Mouse (Mus musculus): ENCODE measurements around the gene Acaa1b. TPM values are rescaled to one million over a fixed set of nuclear protein-coding genes. Genes with fewer than 3 reads are reported as not detected.

Gene Acaa1b
- polyA plus RNA-seq, 1 experiment from 2014 or later: 1.2 TPM

DNA sequence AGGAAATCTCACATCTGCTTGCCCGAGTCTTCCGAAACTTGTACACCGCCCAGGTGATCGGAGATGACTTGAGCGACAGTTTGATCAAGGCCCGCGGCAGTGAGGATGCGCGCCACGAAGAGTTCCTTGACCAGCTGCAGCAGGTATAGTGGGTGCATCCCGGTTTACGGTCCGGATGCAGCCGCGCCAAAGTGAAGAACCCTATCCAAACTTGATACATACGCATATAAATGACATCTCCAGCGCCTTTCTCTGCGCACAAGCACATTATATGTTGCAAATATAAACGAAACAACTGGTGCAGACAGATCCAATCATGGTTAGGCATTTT is 54.1 kb downstream of the Acaa1b start:
- 3% methylated on average over 19 of the region's 19 CpGs for WGBS
- Histone ChIP-seq H3K36me3 (ENCODE audit: control insufficient read depth, insufficient read depth, low read length) (no peaks in the 10 kb centered on the region), H3K4me2 (ENCODE audit: low read length) (peak overlapping the region; percentile 70), H3K4me1 (ENCODE audit: control insufficient read depth, insufficient read depth, low read length) (0 out of 2 replicates have a peak, but pooled peaks cover 6% of the 10 kb centered on the region), H3K27me3 (ENCODE audit: control insufficient read depth, insufficient read depth, low read length) (0 out of 2 replicates have a peak, but pooled peaks cover 4% of the 10 kb centered on the region), H3K9ac (replicated peaks; ENCODE audit: low read length) (peak overlapping the region; percentile 45; the same call in 1 of the 2 replicates), H3K9me3 (ENCODE audit: control insufficient read depth, low read length) (no peaks in the 10 kb centered on the region), H3K4me3 (replicated peaks; ENCODE audit: low read depth, low read length) (peak overlapping the region; percentile 64), H3K27ac (replicated peaks; ENCODE audit: low read depth, low read length) (no peak overlapping the region)
- ATAC-seq (ENCODE audit: low FRiP score, low TSS enrichment) (peak; percentile 12; the same call in 1 of the 2 replicates), DNase-seq (no peak)

DNA sequence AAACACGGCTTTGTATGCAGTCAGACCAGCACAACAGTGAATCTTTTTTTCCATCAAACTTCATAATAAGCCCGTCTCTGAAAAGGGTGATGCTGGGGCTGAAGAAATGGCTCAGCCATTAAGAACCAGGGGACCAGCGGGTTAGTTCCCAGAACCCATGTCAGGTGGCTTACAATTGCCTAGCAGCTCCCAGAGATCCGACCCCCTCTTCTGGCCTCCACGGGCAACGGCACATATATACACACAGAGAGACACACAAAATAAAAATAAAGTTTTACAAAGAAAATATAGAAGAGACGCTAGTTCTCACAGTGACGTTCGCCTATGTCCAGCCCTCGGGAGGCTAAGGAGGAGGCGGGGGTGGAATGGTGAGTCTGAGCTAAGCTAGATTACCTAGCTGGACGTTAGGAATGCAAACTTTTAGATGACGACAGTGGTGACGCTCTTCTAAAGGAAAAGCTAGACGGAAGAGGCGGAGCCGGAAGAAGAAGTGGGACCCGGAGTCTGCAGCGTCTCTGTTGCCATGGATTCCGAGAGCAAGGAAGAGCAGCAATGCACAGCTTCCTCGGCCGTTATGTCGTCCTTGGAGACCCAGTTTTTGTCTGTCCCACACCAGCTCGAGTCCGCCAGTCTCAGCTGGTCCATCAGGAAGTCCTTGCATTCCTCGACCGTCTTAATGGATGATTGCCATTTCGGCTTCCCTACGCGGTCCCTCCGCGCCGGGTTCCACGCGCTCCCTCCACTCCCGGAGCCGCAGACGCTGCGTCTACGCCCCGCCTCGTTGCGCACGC is 54.7 kb downstream of the Acaa1b start, which contains the start of gene Dlec1:
Gene Dlec1, plus strand, starts transcription at position 487 of the 791 bp plus-strand sequence.
- H3K9me3 ChIP-seq (ENCODE audit: control insufficient read depth, low read length): no peaks in the 10 kb centered on the region
- peak within 1 kb of the TSS; percentile 45 for H3K9ac ChIP-seq (replicated peaks; ENCODE audit: low read length)
- WGBS: 3% methylated on average over 44 of the region's 44 CpGs
- H3K27ac ChIP-seq (replicated peaks; ENCODE audit: low read depth, low read length): no peak within 1 kb of the TSS
- H3K4me2 ChIP-seq (ENCODE audit: low read length): peak within 1 kb of the TSS; percentile 70
- H3K36me3 ChIP-seq (ENCODE audit: control insufficient read depth, insufficient read depth, low read length): no peaks in the 10 kb centered on the region
- H3K4me1 ChIP-seq (ENCODE audit: control insufficient read depth, insufficient read depth, low read length): 0 out of 2 replicates have a peak, but pooled peaks cover 6% of the 10 kb centered on the region
- H3K27me3 ChIP-seq (ENCODE audit: control insufficient read depth, insufficient read depth, low read length): 0 out of 2 replicates have a peak, but pooled peaks cover 4% of the 10 kb centered on the region
- ATAC-seq (ENCODE audit: low FRiP score, low TSS enrichment) (peak; percentile 81), DNase-seq (peak; percentile 92)
- H3K4me3 ChIP-seq (replicated peaks; ENCODE audit: low read depth, low read length): peak within 1 kb of the TSS; percentile 64

DNA sequence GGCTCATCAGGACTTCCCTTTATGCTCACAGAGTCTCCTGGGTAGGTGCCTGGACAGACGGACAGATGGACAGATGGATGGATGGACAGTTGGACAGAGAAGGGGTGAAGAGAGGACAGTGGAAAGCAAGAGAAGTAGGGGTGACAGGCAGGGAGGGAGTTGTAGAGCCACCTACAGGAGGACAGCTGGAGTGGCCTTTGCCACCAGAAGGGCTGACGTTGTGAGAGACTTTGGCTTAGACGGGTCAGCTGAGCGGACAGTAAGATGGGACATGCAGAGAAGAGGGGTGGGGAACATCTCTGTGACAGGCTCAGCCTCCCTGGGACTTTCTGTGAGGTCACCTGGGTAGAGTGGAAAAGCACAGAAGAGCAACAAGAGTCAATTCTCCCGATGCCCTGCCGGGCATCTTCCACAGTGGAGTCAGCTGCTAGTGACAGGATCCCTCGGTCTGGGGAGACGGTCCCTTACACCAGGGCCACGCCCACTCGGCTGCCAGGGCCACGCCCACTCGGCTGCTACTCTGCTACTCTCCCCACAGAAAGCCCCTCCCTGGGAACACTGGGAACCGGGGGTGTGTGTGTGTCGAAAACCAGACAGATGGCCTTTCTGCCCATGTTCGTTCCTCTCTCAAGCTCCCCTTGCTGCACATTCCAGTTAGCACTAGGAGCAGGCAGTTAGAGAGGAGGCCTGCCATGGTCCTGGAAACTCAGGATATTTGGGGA is 56.6 kb downstream of the Acaa1b start:
- Histone ChIP-seq H3K4me2 (ENCODE audit: low read length) (no peak overlapping the region), H3K4me3 (replicated peaks; ENCODE audit: low read depth, low read length) (no peak overlapping the region), H3K9ac (replicated peaks; ENCODE audit: low read length) (no peak overlapping the region), H3K36me3 (ENCODE audit: control insufficient read depth, insufficient read depth, low read length) (no peaks in the 10 kb centered on the region), H3K27ac (replicated peaks; ENCODE audit: low read depth, low read length) (no peak overlapping the region), H3K4me1 (ENCODE audit: control insufficient read depth, insufficient read depth, low read length) (0 out of 2 replicates have a peak, but pooled peaks cover 6% of the 10 kb centered on the region), H3K27me3 (ENCODE audit: control insufficient read depth, insufficient read depth, low read length) (0 out of 2 replicates have a peak, but pooled peaks cover 4% of the 10 kb centered on the region), H3K9me3 (ENCODE audit: control insufficient read depth, low read length) (no peaks in the 10 kb centered on the region)
- ATAC-seq (ENCODE audit: low FRiP score, low TSS enrichment): no peak
- peak; percentile 35 for DNase-seq
- 15% methylated on average over 15 of the region's 15 CpGs for WGBS

Other genes with a start within 250 kb of the Acaa1b start
- gene Ctdspl, start 230.6 kb downstream of the Acaa1b start, polyA plus RNA-seq (2014; fragmentation: Nextera tagmentation; extraction: Ambion mirVana): 8.0 and 8.2 TPM in 2 replicates
- gene Vill, start 104.3 kb downstream of the Acaa1b start, polyA plus RNA-seq (2014; fragmentation: Nextera tagmentation; extraction: Ambion mirVana): 2.1 and 2.6 TPM in 2 replicates
- 13.6 and 17.0 TPM in 2 replicates for gene Plcd1, start 63.6 kb downstream of the Acaa1b start, polyA plus RNA-seq (2014; fragmentation: Nextera tagmentation; extraction: Ambion mirVana)
- 0.27 and 1.2 TPM in 2 replicates for gene Dlec1, start 54.6 kb downstream of the Acaa1b start, polyA plus RNA-seq (2014; fragmentation: Nextera tagmentation; extraction: Ambion mirVana)
- not detected in 2 replicates for gene Gm47289, start 2.1 kb upstream of the Acaa1b start, polyA plus RNA-seq (2014; fragmentation: Nextera tagmentation; extraction: Ambion mirVana)
- gene Slc22a13, start 52.0 kb upstream of the Acaa1b start, polyA plus RNA-seq (2014; fragmentation: Nextera tagmentation; extraction: Ambion mirVana): 0.12 TPM in 1 of 2 replicates, not detected in the other
- gene Oxsr1, start 165.3 kb upstream of the Acaa1b start, polyA plus RNA-seq (2014; fragmentation: Nextera tagmentation; extraction: Ambion mirVana): 13.0 and 18.2 TPM in 2 replicates
- gene Acaa1a, start 182.6 kb upstream of the Acaa1b start, polyA plus RNA-seq (2014; fragmentation: Nextera tagmentation; extraction: Ambion mirVana): 85.4 and 92.0 TPM in 2 replicates
- 3.4 and 5.6 TPM in 2 replicates for gene Myd88, start 184.3 kb upstream of the Acaa1b start, polyA plus RNA-seq (2014; fragmentation: Nextera tagmentation; extraction: Ambion mirVana)
- 1.5 and 2.4 TPM in 2 replicates for gene Xylb, start 200.3 kb upstream of the Acaa1b start, polyA plus RNA-seq (2014; fragmentation: Nextera tagmentation; extraction: Ambion mirVana)
- gene Slc22a14, start 208.5 kb upstream of the Acaa1b start, polyA plus RNA-seq (2014; fragmentation: Nextera tagmentation; extraction: Ambion mirVana): not detected in 2 replicates
- 69.3 and 69.9 TPM in 2 replicates for gene Acvr2b, start 245.0 kb upstream of the Acaa1b start, polyA plus RNA-seq (2014; fragmentation: Nextera tagmentation; extraction: Ambion mirVana)